Mouse (Mus musculus) heart, embryonic 10.5 days (tissue): Measurements from ENCODE around the gene Git2. TPM values are rescaled to one million over a fixed set of nuclear protein-coding genes. Genes with fewer than 3 reads are reported as not detected.
A peak's percentile ranks its signal among the peaks of the same experiment; 100 is the strongest.

Source experiments
- DNase-seq: peaks from one replicate; pipeline ENCODE4 v3.0.0-alpha.2; 2017; ENCODE audit warnings: low spot score
- H3K27ac ChIP-seq: fragments of 300-500 bp; sonication (generic); 2 replicates; pipeline ENCODE4 v1.5.1; 2016; ENCODE audit warnings: mild to moderate bottlenecking
- H3K27me3 ChIP-seq: fragments of 300-500 bp; sonication (generic); 2 replicates; pipeline ENCODE4 v1.6.1; 2016; ENCODE audit warnings: mild to moderate bottlenecking; ENCODE audit not compliant: poor library complexity, insufficient read depth, severe bottlenecking
- H3K36me3 ChIP-seq: fragments of 300-500 bp; sonication (generic); 2 replicates; pipeline ENCODE4 v1.6.1; 2016; ENCODE audit warnings: mild to moderate bottlenecking, moderate library complexity
- H3K4me1 ChIP-seq: fragments of 300-500 bp; sonication (generic); 2 replicates; pipeline ENCODE4 v1.6.1; 2016; ENCODE audit warnings: mild to moderate bottlenecking
- H3K4me3 ChIP-seq: fragments of 300-500 bp; sonication (generic); 2 replicates; pipeline ENCODE4 v1.5.1; 2016; ENCODE audit warnings: mild to moderate bottlenecking, moderate library complexity
- H3K9me3 ChIP-seq: fragments of 300-500 bp; sonication (generic); 2 replicates; pipeline ENCODE4 v1.6.1; 2016; ENCODE audit warnings: mild to moderate bottlenecking, moderate library complexity
- WGBS: fragments of 180-500 bp; shearing (Covaris S2); methylation state at CpG from one replicate; pipeline ENCODE4 v1.1.7; 2016; 5-methylcytosine and 5-hydroxymethylcytosine counted together
- polyA plus RNA-seq: library from polyadenylated mRNA; unstranded; fragments of >200 nt; fragmentation: Nextera tagmentation; extraction: Ambion mirVana; gene quantifications from 2 replicates; pipeline ENCODE4 v1.2.1, GENCODE M21; 2016

Gene Git2
- polyA plus RNA-seq, 1 experiment from 2014 or later, result 31.6 TPM

- Histone ChIP-seq H3K27me3 (no peaks in the 10 kb centered on the region), H3K27ac (no peak overlapping the region), H3K9me3 (no peaks in the 10 kb centered on the region), H3K4me3 (no peak overlapping the region), H3K4me1 (peaks cover 23% of the 10 kb centered on the region), H3K36me3 (peaks cover 64% of the 10 kb centered on the region)
- WGBS, result 84% methylated on average over 7 of the region's 7 CpGs
- no peak for DNase-seq
Observed at GRCm38 (mm10) chr5:114793317-114793716, 18.0 kb upstream of the Git2 start.

- 62% methylated on average over 5 of the region's 5 CpGs for WGBS
Observed at GRCm38 (mm10) chr5:114785196-114785595, 9.9 kb upstream of the Git2 start.

DNA sequence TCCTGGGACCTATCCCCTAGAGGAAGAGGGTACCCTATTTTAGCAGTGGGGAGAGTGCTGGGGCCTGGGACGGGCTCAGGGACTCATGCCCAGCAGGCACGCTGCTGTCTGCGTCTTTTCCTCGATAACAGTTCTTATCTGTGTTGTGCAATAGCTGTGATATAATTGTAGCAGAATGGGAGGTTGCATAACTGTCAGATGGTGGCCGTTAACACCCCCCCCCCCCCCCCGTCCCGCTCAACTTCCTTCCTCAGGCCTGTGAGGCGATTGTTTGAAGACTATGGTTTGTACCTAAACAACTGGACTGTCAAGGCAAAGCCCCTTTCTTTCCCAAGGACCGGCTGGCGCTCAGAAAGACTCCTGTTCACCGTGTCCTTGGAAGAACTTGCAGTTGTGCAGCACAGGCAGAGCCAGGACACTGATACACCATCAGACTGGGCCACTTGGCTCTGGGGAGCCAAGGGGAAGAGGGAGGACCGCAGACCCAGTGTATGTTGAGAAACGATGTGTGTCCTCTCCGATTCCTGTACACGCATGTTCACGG is 9.4 kb upstream of the Git2 start:
- H3K4me1 ChIP-seq, result peaks cover 56% of the 10 kb centered on the region
- H3K36me3 ChIP-seq, result peaks cover 35% of the 10 kb centered on the region
- H3K4me3 ChIP-seq, result no peak overlapping the region
- DNase-seq, result no peak
- peak overlapping the region; percentile 68; the same call in 1 of the 2 replicates for H3K27ac ChIP-seq
- WGBS, result 59% methylated on average over 16 of the region's 16 CpGs
- no peaks in the 10 kb centered on the region for H3K27me3 ChIP-seq
- H3K9me3 ChIP-seq, result no peaks in the 10 kb centered on the region

More at GRCm38 (mm10) chr5:114785196-114785595, 9.9 kb upstream of the Git2 start:
- Histone ChIP-seq H3K9me3 (no peaks in the 10 kb centered on the region), H3K36me3 (peaks cover 40% of the 10 kb centered on the region), H3K4me3 (no peak overlapping the region), H3K27me3 (no peaks in the 10 kb centered on the region), H3K27ac (peak overlapping the region; percentile 68; the same call in 1 of the 2 replicates), H3K4me1 (peaks cover 51% of the 10 kb centered on the region)
- no peak for DNase-seq

DNA sequence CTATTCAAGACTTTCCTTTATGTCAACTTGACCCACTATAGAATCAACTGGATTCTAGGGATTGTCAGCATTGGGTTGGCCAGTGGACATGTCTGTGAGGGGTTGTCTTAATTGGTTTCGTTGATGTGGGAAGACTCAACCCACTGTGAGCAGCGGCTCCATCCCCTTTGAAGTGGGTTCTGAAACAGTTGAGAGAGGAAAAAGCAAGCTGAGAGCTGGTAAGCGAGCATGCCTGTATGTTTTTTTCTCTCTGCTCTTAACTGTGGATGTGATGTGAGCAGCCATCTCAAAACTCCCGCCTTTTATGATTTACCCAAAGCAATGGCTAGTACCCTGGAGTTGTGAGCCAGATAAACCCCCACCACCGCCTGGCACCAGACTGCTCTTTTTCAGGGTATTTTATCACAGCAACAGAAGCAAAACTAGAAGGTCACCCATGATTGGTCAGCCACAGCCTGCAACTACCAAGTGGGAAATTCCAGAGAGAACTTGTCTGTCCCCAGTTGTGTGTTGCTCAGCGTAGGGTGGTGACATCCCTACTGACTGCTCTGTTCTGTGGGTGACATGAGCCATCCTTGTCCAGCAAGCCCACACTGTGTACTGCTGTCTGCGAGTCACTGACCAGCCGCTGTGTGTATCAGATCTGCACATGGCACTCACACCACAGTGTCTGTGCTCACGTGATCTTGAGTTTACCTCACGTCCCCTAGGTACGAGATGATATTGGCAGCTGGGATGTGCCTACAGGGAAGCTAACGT is 8.3 kb upstream of the Git2 start:
- H3K27me3 ChIP-seq, result no peaks in the 10 kb centered on the region
- H3K4me3 ChIP-seq, result no peak overlapping the region
- WGBS, result 70% methylated on average over 12 of the region's 12 CpGs
- H3K4me1 ChIP-seq, result peaks cover 64% of the 10 kb centered on the region
- H3K9me3 ChIP-seq, result no peaks in the 10 kb centered on the region
- no peak for DNase-seq
- H3K27ac ChIP-seq, result no peak overlapping the region
- H3K36me3 ChIP-seq, result peaks cover 24% of the 10 kb centered on the region

GRCm38 (mm10) chr5:114782991-114783390 is 7.7 kb upstream of the Git2 start:
- DNase-seq, result no peak
- no peaks in the 10 kb centered on the region for H3K27me3 ChIP-seq
- H3K27ac ChIP-seq, result peak overlapping the region; percentile 2; the same call in 1 of the 2 replicates
- H3K36me3 ChIP-seq, result peaks cover 21% of the 10 kb centered on the region
- H3K4me3 ChIP-seq, result no peak overlapping the region
- WGBS, result 67% methylated on average over 9 of the region's 9 CpGs
- peaks cover 64% of the 10 kb centered on the region for H3K4me1 ChIP-seq
- H3K9me3 ChIP-seq, result no peaks in the 10 kb centered on the region

GRCm38 (mm10) chr5:114780912-114781311 is 5.6 kb upstream of the Git2 start:
- Histone ChIP-seq H3K27me3 (no peaks in the 10 kb centered on the region), H3K4me1 (peaks cover 68% of the 10 kb centered on the region), H3K4me3 (no peak overlapping the region), H3K27ac (0 out of 2 replicates have a peak overlapping the region, but pooled peaks have one; percentile 13), H3K9me3 (no peaks in the 10 kb centered on the region), H3K36me3 (0 out of 2 replicates have a peak, but pooled peaks cover 3% of the 10 kb centered on the region)
- WGBS, result 85% methylated on average over 7 of the region's 7 CpGs
- DNase-seq, result no peak

DNA sequence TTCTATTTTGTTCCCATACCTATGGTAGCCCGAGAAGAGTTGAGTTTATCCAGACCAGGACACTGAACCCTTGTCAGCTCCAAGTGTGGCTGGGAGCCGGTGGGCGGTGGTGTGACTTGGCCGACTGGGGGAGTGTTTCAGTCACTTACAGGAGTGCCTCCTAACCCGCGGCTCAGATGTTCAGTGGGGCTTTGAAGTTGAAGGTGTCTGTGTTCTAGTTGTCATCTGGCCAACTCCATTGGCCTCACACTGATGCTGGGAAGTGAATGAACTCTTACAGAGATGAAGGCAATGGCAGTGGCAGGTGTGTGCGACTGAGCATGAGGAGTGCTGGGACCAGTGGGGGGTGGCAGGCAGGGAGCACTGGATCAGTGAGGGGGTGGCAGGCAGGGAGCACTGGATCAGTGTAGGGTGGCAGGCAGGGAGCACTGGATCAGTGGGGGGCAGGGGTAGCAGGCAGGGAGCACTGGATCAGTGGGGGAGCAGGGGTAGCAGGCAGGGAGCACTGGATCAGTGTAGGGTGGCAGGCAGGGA is 4.7 kb upstream of the Git2 start:
- H3K4me1 ChIP-seq, result peaks cover 71% of the 10 kb centered on the region
- no peaks in the 10 kb centered on the region for H3K36me3 ChIP-seq
- H3K27ac ChIP-seq, result 0 out of 2 replicates have a peak overlapping the region, but pooled peaks have one; percentile 3
- H3K27me3 ChIP-seq, result no peaks in the 10 kb centered on the region
- no peaks in the 10 kb centered on the region for H3K9me3 ChIP-seq
- 46% methylated on average over 7 of the region's 7 CpGs for WGBS
- H3K4me3 ChIP-seq, result no peak overlapping the region
- no peak for DNase-seq

- no peak for DNase-seq
- H3K27ac ChIP-seq, result no peak overlapping the region
- WGBS, result 79% methylated on average over 7 of the region's 7 CpGs
- H3K4me3 ChIP-seq, result peak overlapping the region; percentile 100
- no peaks in the 10 kb centered on the region for H3K27me3 ChIP-seq
- H3K9me3 ChIP-seq, result no peaks in the 10 kb centered on the region
- no peaks in the 10 kb centered on the region for H3K36me3 ChIP-seq
- H3K4me1 ChIP-seq, result peaks cover 60% of the 10 kb centered on the region
Observed at GRCm38 (mm10) chr5:114776174-114776573, 857 bp upstream of the Git2 start.

GRCm38 (mm10) chr5:114774403-114775051 is 790 bp downstream of the Git2 start, which contains the start of gene Ankrd13a:
Gene Ankrd13a, plus strand, starts transcription at chr5:114774677.
- under 1% methylated on average over 72 of the region's 73 CpGs for WGBS
- peaks cover 44% of the 10 kb centered on the region for H3K4me1 ChIP-seq
- H3K9me3 ChIP-seq, result no peaks in the 10 kb centered on the region
- peak within 1 kb of the TSS; percentile 100 for H3K4me3 ChIP-seq
- no peaks in the 10 kb centered on the region for H3K27me3 ChIP-seq
- peak; percentile 97 for DNase-seq
- peak within 1 kb of the TSS; percentile 100 for H3K27ac ChIP-seq
- H3K36me3 ChIP-seq, result no peaks in the 10 kb centered on the region

DNA sequence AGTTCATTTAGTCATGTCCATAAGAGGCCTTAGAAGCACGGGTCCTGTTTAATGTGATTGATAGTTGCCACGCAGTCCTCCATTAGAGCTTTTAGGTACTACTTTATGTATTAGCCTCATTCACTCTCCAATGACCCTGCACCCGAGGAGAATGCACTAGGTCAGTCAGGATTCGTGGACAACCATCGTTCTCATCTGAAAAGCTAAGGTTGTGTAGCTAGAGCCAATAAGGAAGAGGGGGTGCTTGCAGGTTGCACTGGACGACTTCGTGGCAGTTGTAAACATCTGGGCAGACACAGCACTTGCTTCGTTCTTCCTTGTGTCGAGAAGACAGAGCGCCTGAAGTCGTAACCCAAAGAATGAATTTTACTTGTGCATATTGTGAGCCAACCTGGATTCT is 1.5 kb downstream of the Git2 start:
- Histone ChIP-seq H3K36me3 (0 out of 2 replicates have a peak, but pooled peaks cover 3% of the 10 kb centered on the region), H3K27me3 (no peaks in the 10 kb centered on the region), H3K4me1 (peaks cover 38% of the 10 kb centered on the region), H3K4me3 (peak overlapping the region; percentile 100), H3K27ac (peak overlapping the region; percentile 100), H3K9me3 (no peaks in the 10 kb centered on the region)
- DNase-seq, result no peak
- 3% methylated on average over 11 of the region's 11 CpGs for WGBS

GRCm38 (mm10) chr5:114773211-114773710 is 2.1 kb downstream of the Git2 start:
- Histone ChIP-seq H3K9me3 (no peaks in the 10 kb centered on the region), H3K4me3 (peak overlapping the region; percentile 100), H3K27ac (peak overlapping the region; percentile 100), H3K4me1 (peaks cover 38% of the 10 kb centered on the region), H3K27me3 (no peaks in the 10 kb centered on the region), H3K36me3 (0 out of 2 replicates have a peak, but pooled peaks cover 5% of the 10 kb centered on the region)
- peak; percentile 97 for DNase-seq
- under 1% methylated on average over 50 of the region's 52 CpGs for WGBS

GRCm38 (mm10) chr5:114772456-114773203 is 2.7 kb downstream of the Git2 start:
- Histone ChIP-seq H3K4me3 (peak overlapping the region; percentile 100), H3K9me3 (no peaks in the 10 kb centered on the region), H3K4me1 (peaks cover 38% of the 10 kb centered on the region), H3K36me3 (0 out of 2 replicates have a peak, but pooled peaks cover 5% of the 10 kb centered on the region), H3K27me3 (no peaks in the 10 kb centered on the region), H3K27ac (peak overlapping the region; percentile 100)
- WGBS, result 2% methylated on average over 44 of the region's 57 CpGs
- DNase-seq, result no peak
